Mouse (Mus musculus) MEL (cell line): ENCODE measurements at regions not wholly inside any gene's neighbourhood (a gene's known extent, or its start where the extent isn't known, plus 50 kb on each side); places are given as distances from the start of the nearest gene placed in this dataset.

Experiments
- CTCF ChIP-seq, 3 experiments: IDR thresholded peaks in 2 of 3; conservative IDR thresholded peaks in 1 of 3; 2 replicates each; pipeline ENCODE4 v1.5.1; 2011 to 2012; ENCODE audit warnings: low read length in 3 of 3, low read depth in 2 of 3, mild to moderate bottlenecking in 2 of 3, improper control_type of control experiment in 1 of 3, inconsistent platforms in 1 of 3, mixed read lengths in 1 of 3, moderate library complexity in 1 of 3; ENCODE audit not compliant: control insufficient read depth in 1 of 3, insufficient read depth in 1 of 3, poor library complexity in 1 of 3, severe bottlenecking in 1 of 3
- EP300 ChIP-seq, 2 experiments: IDR thresholded peaks; 2 replicates each; pipeline ENCODE4 v1.6.1; 2011; ENCODE audit warnings: improper control_type of control experiment in 2 of 2, low read length in 2 of 2, low read depth in 1 of 2, mild to moderate bottlenecking in 1 of 2
- GATA1 ChIP-seq: IDR thresholded peaks from 2 replicates; pipeline ENCODE4 v1.6.1; 2011; ENCODE audit warnings: low read depth, low read length, improper control_type of control experiment
- MEF2A ChIP-seq: IDR thresholded peaks from 2 replicates; pipeline ENCODE4 v1.6.1; 2014; ENCODE audit warnings: low read depth, mild to moderate bottlenecking, inconsistent platforms, low read length, improper control_type of control experiment; ENCODE audit not compliant: poor library complexity, insufficient replicate concordance, severe bottlenecking; ENCODE audit errors: extremely low read depth
- POLR2A ChIP-seq, 2 experiments: IDR thresholded peaks; 2 replicates each; pipeline ENCODE4 v1.6.1; 2011 to 2012; ENCODE audit warnings: low read length in 2 of 2, mild to moderate bottlenecking in 2 of 2, control low read depth in 1 of 2, improper control_type of control experiment in 1 of 2, low read depth in 1 of 2, moderate library complexity in 1 of 2; ENCODE audit not compliant: control insufficient read depth in 1 of 2, insufficient read depth in 1 of 2, poor library complexity in 1 of 2
- SIN3A ChIP-seq: IDR thresholded peaks from 2 replicates; pipeline ENCODE4 v1.6.1; 2012; ENCODE audit warnings: low read length, improper control_type of control experiment, inconsistent platforms
- UBTF ChIP-seq: IDR thresholded peaks from 2 replicates; pipeline ENCODE4 v1.6.1; 2012; ENCODE audit warnings: low read depth, mild to moderate bottlenecking, inconsistent platforms, low read length, improper control_type of control experiment, moderate library complexity, borderline replicate concordance; ENCODE audit not compliant: insufficient read depth
- ZNF384 ChIP-seq: IDR thresholded peaks from 2 replicates; pipeline ENCODE4 v1.6.1; 2012; ENCODE audit warnings: low read depth, mild to moderate bottlenecking, inconsistent platforms, low read length, improper control_type of control experiment

DNA sequence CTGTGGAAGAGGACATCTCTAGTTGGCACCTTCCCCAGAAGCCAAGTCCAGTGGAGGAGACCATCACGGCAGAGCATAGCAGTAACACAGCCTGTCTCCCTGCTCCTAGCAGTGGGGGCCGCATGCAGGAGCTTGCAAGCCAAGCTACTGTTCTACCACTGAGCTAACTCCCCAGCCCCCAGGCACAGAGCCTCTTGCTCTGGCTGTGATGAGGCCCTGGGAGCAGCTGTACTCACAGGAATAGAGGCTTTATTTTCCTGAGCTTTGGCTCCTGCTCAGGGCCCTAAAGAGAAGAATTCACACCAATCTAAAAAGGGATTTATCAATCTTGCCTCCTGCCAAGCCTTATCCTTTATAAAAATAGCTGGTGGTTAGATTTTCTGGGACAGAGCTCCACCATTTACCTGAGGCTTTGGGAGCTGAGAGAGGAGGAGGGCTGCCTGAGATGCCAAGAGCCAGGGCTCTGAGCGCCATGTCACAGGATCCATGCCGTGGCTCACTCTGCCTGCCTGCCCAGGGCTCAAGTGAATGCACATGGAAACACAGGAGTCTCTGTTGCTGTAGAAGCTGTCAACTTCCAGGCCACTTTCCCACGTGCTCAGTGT is 222.7 kb upstream of the Tcerg1l start:
- TF ChIP-seq EP300 (IDR thresholded peaks at IDR 0.05; ENCODE audit: low read depth in 1 of 2, low read length in 2 of 2) (no peak), POLR2A (IDR thresholded peaks at IDR 0.05; ENCODE audit: control insufficient read depth in 1 of 2, insufficient read depth in 1 of 2, low read depth in 1 of 2, low read length in 2 of 2, poor library complexity in 1 of 2) (no peak), UBTF (no peak), ZNF384 (no peak), SIN3A (no peak), CTCF (IDR thresholded peaks at IDR 0.05 in 2 of 3, conservative IDR thresholded peaks at IDR 0.05 in 1 of 3; ENCODE audit: control insufficient read depth in 1 of 3, insufficient read depth in 1 of 3, low read depth in 2 of 3, low read length in 3 of 3, poor library complexity in 1 of 3, severe bottlenecking in 1 of 3) (no peak), GATA1 (no peak), MEF2A (no peak)
